Mouse (Mus musculus): ENCODE measurements around the gene Cyba.

Gene Cyba

DNA sequence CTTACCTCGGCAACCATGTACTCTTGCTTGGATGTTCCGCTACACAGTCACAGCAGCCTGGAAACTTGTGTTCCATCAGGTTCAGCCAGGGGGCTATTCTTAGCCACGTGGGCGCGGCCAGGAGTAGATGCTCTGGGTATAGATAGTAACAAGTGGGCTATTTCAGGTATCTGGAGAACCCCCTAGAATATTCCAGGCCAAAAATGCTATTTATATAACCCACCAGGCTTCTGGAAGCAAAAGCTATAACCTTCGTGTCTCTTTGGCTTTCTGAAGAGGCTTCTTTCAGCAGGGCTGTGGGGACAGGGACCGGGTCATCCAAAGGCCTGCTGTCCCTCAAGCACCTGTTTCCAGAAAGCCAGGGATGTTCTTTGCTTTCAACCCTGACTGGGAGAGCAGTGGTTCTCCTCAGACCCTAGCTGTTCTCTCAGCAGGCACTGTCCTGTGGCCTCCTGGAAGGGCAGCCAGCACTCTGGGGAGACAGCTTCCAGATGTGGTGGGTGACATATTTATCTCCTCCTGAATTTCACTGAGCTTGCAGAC, 18.5 kb upstream of the Cyba start:
- no peak for DNase-seq

DNA sequence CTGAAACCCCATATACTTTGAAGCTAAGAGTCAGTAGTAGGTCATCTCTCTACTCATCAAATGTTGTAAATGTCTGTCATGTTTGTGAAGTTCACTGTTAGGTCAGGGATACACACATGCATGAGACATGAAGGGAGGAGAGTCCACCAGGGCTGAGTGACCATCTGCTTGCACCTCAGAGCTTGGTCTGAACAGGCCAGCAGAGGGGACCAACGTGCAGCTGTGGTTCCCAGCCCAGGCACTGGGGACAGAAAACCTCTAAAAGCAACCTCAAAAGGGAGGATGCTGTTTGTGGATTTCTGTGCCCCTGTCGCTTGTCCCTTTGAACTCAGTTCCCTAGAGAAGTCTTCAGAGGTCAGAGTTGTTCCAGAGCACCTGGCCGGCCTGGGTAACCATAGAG, 12.5 kb upstream of the Cyba start:
- DNase-seq = no peak

DNA sequence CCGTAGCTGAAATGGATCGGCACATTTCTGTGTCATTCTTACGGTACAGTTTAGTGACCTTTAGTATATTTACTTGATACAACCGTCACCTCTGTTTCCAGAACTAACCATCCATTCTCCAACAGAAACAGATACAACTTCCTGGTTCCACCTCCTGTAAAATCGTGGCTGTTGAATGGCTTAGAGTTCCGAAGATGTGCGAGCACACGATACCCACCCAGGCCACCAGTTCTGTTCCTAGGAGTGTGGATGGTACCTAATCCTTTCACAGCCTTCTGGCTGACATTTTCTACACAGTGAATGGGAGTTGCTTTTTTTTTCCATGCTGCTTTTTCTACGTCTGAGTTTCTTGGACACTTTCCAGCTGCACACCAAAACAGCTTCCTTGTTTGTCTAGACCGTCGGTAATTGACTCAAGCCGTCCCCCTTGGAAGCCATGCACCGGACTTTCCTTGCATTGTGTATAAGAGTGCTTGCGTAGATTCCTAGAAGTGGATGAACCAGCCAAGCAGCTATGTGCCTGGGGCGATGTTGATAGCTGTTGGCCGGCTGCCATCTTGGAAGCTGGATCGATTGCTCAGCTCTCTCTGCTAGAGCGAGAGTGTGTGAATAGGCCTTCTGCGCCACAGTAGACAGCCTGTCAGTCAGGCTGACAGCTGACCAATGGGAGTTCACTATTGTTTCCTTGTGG, 11.5 kb upstream of the Cyba start:
- DNase-seq = peak; percentile 83

DNA sequence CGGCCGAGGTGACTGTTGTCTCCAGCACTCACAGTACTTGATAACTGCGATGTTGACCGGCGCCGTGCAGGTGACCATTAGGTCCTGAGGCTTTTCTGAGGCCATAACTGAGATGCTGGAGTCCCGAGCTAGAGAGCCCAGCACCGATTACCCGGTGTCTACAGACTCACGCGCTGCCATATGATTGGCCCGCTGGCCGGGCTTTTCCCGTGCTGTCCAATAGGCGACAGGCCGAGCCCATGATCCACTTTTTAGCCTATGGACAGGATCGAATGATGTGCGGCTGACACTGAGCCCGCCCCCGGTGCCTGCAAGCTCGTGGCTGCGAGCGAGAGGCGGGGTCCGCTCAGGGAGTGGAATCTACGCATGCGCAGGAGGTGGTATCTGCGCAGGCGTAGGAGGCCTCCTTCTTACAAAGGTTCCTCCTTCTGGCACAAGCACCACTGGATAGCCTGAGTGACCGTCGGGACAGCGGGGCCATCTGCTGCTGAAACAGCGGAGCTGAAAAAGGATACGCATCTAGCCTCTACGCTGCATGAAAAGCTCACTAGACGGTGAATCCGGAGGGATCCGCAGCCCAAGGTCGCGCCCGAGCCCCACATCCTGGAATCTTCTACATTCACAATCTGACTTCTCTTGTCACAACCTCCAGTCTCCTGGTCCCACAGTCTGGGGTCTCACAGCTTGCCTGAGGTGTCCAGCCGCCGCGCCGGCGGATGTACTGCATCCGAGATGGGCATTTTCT, 10.7 kb upstream of the Cyba start, which contains the start of gene Mvd:
Mvd (minus strand) TSS at position 161 of the 745 bp plus-strand sequence.
- DNase-seq = peak; percentile 100

DNA sequence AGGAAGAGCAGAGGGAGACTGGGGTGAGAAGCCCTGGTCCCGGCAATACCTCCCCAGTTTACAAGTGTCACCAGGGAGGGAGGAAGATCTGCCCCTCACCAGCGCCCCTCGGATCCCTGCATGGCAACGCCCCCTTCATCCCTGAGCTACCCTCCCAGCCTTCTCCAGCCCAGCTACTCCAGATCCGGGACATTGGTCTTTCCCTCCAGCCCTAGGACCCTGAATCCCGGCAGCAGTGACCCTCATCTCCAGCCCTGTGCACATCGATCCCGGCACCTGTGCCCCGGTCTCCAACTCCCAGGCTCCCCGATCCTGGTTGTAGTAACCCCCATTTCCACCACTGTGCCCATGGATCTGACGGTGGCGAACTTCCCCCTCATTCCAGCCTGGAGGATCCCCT, 10.1 kb upstream of the Cyba start:
- DNase-seq = no peak

DNA sequence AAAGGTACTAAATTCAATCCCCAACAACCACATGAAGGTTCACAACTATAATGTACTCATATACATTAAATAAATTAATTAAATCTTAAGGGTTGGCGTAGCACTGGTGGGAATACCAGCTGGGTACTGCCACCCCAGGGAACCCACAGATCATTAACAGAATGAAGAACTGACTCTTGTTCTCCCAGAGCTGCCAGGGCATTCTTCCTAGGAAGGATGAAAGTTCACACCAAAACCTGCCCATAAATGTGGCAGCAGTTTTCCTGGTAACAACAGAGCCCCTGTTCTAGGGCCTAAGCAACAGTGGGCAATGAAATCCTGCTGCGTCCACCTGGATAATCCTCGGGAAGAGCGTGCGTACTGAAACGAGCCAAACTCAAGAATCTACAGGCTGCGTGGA, 9.6 kb upstream of the Cyba start:
- DNase-seq = no peak

DNA sequence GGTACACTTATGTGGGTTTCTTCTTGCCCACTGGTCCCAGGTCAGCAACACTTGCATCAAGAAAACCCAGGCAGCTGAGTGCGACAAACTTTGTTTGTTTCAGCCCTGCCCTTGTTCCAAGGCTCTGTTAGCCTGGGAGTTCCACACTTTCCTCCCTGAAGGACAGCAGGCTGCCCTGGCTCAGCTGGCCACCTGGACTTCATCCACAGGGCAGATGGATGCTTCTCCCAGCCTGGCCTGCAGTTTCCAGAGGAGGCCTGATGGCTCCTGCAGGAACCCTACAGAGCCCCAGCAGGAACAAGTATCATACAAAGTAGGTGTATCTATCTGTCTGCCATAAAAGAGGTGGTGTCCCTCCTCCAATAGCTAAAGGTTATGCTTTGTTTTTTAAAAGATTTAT, 8.6 kb upstream of the Cyba start:
- peak; percentile 43 for DNase-seq

DNA sequence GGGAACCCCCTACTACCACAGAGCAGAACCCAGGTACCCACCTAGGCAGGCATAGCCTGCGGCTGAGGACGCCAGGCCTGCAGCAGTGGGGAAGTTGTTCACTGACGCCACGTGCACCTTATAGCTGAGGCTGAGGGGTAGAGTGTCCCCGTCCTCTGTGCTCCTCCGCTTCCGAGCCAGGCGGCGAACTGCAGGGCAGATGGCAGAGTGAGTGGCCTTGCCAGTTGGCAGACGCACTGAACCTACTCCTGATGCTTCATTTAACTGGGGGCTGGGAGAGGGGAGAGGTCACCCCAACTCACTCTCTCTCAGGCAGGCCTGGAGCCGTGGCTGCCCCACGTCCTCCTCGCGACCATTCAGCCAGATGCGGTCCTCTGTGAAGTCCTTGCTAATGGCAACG, 6.6 kb upstream of the Cyba start:
- peak; percentile 88 for DNase-seq

DNA sequence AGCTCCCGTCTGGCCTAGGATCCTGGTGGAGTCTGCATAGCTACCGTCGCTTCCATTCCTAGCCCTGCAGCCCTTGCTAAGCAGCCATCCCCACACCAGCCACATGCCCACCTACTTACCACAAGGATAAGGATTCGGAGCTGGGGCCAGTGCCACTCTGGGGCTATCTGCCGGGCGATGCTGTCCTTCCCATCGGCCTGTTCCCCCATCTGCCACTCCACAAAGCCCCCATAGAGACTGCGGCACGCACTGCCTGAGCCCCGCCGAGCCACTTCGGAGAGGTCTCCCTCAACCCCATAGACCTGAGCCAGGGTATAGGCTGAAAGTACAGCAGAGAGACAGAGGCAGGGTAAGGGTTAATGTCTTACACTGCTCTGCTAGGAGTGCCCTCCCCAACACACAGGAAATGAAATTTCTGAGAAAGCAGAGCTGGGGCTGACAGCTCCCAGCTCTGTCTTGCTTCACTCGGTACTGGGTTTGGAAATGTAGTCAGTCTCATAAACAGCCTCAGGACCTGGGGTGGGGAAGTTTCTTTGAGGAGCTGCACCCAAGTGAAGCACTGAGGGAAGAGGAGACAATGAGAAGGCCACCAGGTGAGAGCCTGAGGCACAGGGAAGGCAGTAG, 5.1 kb upstream of the Cyba start:
- no peak for DNase-seq

DNA sequence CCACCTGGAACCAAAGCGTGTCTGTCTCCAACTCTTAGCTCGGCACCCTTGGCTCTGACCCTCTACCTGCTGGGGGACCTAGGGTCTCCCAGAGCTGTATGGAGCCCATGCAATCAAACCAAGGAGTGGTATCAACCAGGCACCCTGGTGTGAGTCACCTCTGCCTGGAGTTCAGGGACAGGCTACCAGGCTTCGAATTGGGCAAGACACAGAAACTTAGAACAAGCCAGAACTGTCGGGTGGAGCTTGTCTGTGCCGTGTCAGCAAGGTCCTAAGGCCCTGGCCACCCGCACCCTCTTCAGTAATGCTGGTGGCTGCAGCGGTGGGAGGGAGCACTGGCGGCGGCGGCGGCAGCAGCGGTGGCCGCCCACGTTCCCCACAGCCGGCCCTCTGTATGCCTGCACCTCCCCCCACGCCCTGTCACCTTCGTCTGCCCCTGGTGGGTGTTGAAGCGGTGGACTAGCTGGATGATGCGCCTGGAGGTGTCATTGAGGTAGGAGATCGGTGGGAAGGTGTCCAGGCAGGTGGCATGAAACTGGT, 3.9 kb upstream of the Cyba start:
- DNase-seq = no peak

DNA sequence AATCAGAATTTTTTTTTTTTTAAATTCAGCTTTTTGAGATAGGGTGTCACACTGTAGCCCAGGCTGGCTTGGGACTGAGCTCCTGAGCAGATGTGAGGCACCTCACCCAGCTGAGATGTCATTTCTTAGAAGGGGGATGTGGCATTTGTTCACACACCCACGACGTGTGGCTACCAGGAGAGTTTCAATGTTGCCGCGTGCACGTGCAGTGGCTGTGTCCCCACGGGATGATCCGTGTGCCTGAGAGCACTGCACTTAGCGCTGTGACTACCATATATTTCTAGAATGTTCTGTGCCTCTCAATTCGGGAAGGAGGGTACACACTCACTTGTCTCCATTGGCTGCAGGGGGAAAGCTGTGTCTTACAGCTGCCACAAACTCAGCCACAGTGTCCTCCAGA, 3.4 kb upstream of the Cyba start:
- no peak for DNase-seq

DNA sequence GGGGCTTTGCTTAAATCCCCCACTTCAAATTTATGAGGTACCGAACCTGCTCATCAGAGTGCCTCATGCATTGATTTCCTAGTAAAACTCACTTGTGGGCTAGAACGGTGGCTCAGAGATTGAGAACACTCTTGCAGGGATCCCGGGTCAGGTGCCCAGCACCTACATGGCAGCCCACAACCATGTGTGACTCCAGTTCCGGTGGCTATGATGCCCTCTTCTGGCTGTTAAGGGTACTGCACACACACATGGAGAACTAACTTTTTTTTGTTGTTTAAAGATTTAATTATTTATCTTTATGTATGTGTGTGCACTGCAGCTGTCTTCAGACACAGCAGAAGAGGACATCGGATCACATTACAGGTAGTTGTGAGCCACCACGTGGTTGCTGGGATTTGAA, 2.6 kb upstream of the Cyba start:
- DNase-seq = no peak

DNA sequence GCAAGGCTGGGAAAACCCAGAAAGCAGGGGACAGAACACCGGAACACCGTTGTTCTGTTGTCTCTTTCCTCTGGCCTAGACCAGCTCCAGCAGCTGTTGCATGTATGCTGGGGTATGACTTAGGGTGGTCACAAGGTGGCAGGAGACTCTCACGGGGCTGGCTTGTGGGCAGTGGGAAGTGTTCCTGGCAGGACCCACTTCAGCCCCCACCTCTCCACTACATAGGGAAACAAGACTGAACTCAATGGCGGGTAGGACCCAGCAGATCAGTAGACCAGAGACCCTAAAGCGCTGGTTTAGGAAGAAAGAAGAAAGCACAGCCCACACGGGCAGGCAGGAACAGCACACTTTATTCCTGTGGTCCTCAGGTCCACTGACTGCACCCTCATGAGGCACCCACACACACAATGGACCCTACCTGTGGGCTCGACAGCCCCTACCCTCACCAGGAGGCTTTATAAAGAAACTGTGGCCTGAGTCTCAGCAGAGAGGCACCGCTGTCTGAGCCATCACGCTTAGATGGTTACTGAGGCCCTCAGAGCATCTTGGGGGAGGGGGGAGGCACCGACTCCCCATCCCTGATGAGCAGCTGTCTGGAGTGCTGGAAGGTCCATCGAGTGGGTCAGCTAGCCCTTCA, 657 bp upstream of the Cyba start:
- DNase-seq = no peak

DNA sequence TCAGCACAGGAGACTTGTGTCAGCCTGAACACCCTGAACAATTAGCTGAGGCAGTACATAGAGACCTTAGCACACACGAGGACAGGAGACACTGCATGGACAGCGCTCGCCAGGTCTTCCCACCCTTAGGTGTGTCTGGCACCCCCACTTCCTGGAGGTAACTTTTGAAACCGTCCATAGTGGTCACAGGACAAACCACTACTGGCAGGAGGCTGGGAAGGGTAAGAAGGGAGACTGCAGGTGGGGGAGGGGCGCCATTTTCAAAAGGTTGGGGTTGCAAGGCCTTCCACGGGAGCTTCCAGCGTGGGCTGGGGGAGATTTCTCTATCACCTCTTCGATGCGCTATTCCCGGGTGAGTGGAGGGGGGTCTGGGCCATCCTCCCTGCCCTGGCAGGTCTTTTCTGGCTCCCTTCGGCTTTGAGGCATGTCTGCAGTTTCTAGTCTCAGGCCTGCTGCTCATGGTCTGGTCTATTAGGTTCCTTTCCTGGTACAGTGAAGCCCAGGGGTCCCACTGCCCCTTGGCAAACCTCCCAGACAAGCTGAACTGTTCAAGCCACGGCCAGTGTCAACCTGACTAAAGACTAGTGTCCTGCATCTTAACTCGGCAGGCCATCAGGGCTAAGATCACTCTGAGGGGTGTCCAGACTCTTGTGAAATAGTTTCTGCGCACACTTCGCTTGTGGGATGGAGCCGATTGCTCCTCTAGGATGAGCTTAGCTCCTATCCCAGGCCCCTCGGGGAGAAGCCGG, 862 bp downstream of the Cyba start:
- DNase-seq = no peak

DNA sequence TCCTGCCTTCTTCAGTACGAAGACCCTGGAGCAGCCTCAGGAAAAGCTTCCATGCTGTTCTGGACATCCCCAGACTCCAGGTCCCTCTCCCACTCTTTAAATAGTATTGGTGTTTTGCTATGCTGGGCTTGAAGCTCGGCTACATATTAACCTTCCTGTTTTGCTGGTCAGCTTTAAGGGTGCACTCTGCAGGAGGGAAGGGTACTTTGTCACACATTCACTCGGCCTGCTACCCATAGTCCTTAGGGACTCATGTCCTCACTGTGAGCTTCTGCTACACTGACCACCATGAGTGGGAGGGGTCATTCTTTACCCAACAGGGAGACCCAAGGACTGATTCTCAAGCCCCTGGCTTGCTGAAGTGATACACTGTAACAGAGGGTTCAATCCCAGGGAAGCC, 2.1 kb downstream of the Cyba start:
- no peak for DNase-seq

DNA sequence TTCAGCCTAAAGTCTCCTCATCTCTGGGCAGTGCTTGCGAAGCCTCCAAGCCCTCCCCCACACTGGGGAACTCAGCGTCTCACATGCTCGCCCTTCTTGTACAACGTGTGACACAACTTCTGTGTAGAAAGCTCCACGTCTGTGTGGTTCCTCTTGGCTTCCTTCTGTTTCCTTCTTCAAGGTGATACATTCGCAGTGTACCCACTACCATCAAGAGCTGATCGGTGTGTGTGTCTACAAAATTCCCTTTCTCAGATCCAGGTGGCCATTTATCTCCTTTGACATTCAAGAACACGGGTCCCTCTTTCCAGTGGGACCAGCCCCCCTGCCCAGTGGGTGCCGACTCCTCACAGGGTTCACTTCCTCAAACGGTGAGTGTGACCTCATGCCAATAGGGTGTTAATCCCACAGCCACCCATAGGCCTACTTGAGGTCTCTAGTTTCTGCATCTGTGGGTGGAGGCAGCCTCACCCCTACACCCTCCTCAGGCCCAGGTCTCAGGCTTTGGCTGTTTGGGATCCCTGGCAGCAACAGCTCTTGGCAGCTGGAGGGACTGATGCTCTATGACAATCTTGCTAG, 2.6 kb downstream of the Cyba start:
- no peak for DNase-seq

DNA sequence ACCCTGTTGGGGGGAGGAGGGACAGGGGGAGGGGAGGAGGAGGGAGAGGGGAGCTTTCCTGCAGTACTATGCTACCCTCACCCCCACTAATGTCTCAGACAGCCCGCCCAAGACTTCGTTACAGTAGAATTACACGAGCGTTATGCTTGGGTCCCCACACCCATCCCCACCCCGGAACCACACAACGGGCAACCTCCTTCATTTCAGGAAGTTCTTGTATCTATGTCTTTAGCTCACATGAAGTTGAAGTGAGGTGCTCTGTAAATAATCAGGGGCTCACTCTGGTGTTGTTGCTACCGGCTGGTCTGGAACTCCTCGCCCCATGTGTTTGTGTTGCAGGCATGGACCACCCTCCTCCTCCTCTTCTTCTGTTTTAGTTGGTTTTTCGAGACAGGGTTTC, 4.6 kb downstream of the Cyba start:
- no peak for DNase-seq

DNA sequence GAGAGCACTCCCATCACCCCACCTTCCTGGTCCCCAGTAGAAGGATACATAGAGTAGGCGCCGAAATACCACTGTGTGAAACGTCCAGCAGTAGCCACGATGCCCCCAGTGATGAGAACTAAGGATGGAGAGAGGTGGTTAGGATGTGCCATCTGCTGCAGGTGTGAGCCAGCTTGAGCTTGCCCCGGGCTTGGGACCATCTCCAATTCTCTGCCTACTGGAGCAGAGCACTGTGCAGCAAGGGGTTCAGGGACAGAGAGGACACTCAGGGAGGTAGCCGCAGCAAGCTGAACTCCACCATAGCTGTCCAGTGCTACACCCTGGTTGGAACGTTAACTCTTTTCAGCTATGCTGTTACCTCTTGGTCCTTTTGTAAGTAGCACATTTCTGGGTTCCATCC, 5.1 kb downstream of the Cyba start:
- no peak for DNase-seq

DNA sequence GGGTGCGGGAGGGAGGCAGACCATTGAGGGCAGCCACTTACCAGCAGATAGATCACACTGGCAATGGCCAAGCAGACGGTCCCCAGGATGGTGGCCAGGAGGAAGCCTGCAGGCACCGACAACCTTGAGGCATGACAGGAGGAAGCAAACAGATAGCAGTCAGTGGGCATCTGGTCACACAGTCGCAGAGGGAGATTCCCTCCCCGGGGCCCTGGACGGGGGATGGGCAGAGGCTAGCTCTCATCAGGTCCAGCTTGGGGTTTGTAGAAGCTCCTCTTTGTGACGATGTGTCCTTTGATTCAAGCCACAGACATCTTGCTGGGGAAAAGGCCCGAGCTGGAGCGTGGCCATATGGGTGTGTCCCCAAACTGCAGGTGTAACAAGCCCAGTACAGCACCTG, 6.6 kb downstream of the Cyba start:
- DNase-seq = no peak

DNA sequence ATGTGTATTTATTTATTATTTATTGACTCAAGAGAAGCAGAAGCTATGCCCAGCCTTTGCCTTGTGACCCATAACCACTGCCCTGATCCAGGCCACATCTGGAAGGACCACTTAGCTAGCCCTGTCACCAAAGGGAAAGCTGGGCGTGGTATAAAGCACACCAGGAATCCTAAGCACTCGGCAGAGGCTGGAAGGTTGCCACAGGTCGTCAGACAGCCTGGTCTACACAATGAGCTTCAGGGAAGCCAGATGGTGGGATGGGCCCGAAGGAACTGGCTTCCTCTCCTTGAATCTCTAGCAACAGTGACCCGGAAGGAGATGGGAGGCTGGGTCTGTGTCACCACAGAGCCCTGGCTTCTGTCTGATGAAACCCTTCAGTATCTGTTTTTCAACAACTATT, 9.1 kb downstream of the Cyba start:
- DNase-seq = no peak

DNA sequence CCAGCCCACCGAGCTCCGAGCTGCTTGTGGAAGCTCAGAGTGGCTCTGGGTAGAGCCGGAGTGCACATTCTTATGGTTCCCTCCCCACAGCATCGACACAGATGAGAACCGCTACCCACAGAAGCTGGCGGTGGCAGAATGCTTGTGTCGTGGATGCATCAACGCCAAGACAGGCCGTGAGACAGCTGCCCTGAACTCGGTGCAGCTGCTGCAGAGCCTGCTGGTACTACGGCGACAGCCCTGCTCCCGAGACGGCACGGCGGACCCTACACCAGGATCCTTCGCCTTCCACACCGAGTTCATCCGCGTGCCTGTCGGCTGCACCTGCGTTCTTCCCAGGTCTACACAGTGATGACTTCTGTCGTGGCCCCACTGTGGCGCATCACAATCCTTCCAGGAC, 9.5 kb downstream of the Cyba start:
- DNase-seq = no peak

Data from cerebellum, adult 11-12 months (tissue).